Mouse (Mus musculus) embryonic facial prominence, embryonic 15.5 days (tissue): ENCODE results near the gene Clcnka. TPM values are rescaled to one million over a fixed set of nuclear protein-coding genes. Genes with fewer than 3 reads are reported as not detected.

Experiments
- microRNA-seq: library from miRNA; unstranded; fragments of <30 nt; microRNA quantifications from one replicate; pipeline ENCODE4, GENCODE M21; 2016; ENCODE audit warnings: borderline number of aligned reads
- polyA plus RNA-seq: library from polyadenylated mRNA; unstranded; fragments of >200 nt; fragmentation: Nextera tagmentation; extraction: Ambion mirVana; gene quantifications from 2 replicates; pipeline ENCODE4 v1.2.1, GENCODE M21; 2015

Clcnka gene
- polyA plus RNA-seq, 1 experiment from 2014 or later = 0.51 TPM

Small RNA genes within 50 kb of the gene (microRNA-seq; reads per million reads assigned to microRNA genes)
- gene Gm25690 = not detected

Other genes starting within 250 kb of the Clcnka start
- gene Rsg1, start 184.8 kb downstream of the Clcnka start, polyA plus RNA-seq = 6.8 and 8.1 TPM in 2 replicates
- 25.6 and 27.7 TPM in 2 replicates for gene Arhgef19, start 159.2 kb downstream of the Clcnka start, polyA plus RNA-seq
- 7.4 and 7.6 TPM in 2 replicates for gene Epha2, start 97.5 kb downstream of the Clcnka start, polyA plus RNA-seq
- 3.6 and 4.3 TPM in 2 replicates for gene Fam131c, start 30.5 kb downstream of the Clcnka start, polyA plus RNA-seq
- gene Clcnkb, start 17.3 kb upstream of the Clcnka start, polyA plus RNA-seq = not detected in 2 replicates
- gene Hspb7, start 22.1 kb upstream of the Clcnka start, polyA plus RNA-seq = 2.0 and 2.4 TPM in 2 replicates
- not detected in 2 replicates for gene Srarp, start 37.4 kb upstream of the Clcnka start, polyA plus RNA-seq
- 34.0 and 35.1 TPM in 2 replicates for gene Zbtb17, start 45.9 kb upstream of the Clcnka start, polyA plus RNA-seq
- gene Spen, start 139.9 kb upstream of the Clcnka start, polyA plus RNA-seq = 10.8 and 10.9 TPM in 2 replicates
- gene Fblim1, start 207.4 kb upstream of the Clcnka start, polyA plus RNA-seq = 30.8 and 32.3 TPM in 2 replicates
- 0.48 and 0.62 TPM in 2 replicates for gene Tmem82, start 219.9 kb upstream of the Clcnka start, polyA plus RNA-seq
- 0.05 TPM in 1 of 2 replicates, not detected in the other for gene Slc25a34, start 225.1 kb upstream of the Clcnka start, polyA plus RNA-seq